Mouse (Mus musculus): ENCODE measurements around the gene Tbc1d2.
"Not testable (repeated sequence)": the region's sequence is repeated elsewhere in the genome, so short reads cannot be mapped to it uniquely, and the experiment has no call there.

Gene Tbc1d2

GRCm38 (mm10) chr4:46642924-46643675, 6.9 kb downstream of the Tbc1d2 start:
- DNase-seq (ENCODE audit: low spot score): peak; percentile 26

DNA sequence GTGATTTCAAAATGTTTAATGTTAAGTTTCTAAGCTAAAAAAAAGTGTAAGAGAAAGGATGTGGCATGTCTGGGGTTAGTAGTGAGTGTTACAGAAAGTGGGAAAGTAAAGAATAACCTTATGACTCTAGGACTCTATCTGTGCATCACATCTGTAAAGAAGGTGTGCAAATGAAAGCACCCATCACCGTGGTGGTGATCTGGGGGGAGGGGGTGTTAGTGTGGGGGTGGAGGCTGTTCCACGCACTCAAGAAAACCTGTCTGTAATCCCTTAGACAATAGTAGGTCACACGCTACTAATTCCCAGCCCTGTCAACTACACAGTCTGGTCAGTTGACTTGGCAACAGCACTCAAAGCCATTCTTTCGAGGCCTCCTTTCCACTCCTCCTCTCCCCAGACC, 8.7 kb downstream of the Tbc1d2 start:
- DNase-seq (ENCODE audit: low spot score): no peak

GRCm38 (mm10) chr4:46639866-46640265, 10.1 kb downstream of the Tbc1d2 start:
- DNase-seq (ENCODE audit: low spot score): peak; percentile 32

GRCm38 (mm10) chr4:46637250-46637649, 12.8 kb downstream of the Tbc1d2 start:
- not testable (repeated sequence) for DNase-seq (ENCODE audit: low spot score)

DNA sequence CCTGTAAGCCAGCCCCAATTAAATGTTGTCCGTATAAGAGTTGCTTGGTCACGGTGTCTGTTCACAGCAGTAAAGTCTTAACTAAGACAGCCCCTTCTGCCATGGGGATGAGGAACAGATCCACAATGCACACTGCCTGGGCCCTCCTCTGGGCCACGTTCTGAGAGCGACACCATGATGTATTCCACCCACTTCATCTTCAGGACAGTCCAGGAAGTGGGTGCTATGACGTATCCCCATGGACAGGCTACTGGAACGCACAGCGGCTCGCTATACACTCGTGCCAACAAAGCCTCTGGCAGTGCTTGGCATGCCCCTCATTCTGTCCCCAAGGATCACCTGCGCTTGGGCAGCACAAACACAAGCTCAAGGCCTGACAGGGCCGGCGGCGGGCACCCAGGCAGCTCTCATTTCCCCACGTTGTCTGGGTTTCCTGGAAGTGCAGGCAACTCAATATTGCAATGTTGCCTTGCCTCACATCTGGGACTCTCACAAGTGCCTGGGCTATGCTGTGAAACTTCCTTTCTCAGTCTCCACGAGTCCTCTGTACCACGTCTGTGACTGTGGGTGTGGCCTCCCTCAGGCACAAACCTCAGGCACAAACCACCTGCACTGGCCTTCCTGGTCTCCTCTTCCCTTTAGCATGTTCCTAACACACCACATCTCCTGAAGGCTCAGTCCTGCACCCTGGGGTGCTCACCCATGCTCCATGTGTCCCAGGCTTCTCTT, 14.1 kb downstream of the Tbc1d2 start:
- no peak for DNase-seq (ENCODE audit: low spot score)

GRCm38 (mm10) chr4:46634881-46635280, 15.1 kb downstream of the Tbc1d2 start:
- DNase-seq (ENCODE audit: low spot score): no peak

DNA sequence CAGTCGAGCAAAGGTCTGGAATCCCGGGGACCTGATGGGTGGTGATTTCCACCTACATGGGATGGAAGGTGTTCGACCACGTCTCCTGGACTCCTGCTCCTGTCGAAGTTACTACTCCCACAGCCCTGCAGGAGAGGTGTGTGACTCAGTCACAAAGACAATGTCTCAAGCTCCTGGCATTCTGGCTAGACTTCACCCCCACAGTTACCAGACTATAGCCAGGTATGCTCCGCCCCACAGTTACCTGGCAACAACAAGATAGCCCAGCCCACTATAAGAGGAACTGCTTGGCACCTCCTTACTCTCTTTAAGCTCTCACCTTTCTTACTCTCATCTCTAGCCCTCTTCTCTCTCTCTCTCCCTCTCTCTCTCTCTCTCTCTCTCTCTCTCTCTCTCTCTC, 16.4 kb downstream of the Tbc1d2 start:
- DNase-seq (ENCODE audit: low spot score): not testable (repeated sequence)

DNA sequence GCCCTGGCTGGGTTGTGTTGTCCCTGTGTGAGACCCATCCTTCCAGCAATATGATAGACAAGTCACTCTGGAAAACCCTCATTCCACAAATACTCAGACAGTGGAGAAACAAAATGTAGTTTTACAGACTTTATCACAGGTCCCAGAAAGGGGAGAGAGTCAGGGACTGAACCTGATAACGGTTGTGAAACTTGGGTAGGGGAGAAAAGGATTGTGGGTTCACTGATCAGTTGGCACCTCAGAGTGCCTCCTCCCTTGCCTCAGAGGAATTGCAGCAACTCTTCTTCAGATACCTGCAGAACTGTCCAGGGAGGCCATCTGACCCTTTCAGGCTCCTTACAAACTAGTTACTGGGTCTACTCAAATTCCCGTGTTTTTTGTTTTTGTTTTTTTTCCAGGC, 17.5 kb downstream of the Tbc1d2 start:
- DNase-seq (ENCODE audit: low spot score): no peak

GRCm38 (mm10) chr4:46630390-46630789, 19.6 kb downstream of the Tbc1d2 start:
- peak; percentile 30 for DNase-seq (ENCODE audit: low spot score)

DNA sequence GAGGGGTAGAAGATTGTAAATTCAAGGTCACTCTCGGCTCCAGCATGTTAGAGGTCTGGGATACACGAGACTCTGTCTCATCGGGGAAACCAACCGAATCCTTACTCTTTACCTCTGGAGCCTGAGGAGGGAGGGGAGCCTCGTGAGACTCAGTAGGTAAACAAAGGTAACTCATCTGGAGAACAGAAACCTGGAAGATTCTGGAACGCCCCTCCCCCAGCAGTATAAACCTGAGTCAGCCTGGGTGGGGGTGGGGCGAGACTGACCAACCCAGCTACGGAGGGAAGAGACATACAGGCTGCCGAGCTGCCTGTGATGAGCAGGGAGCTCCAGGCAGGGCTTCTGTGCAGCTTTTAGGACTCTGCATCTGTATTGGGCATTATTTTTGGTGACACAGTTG, 21.1 kb downstream of the Tbc1d2 start:
- DNase-seq (ENCODE audit: low spot score): peak; percentile 80

- no peak for DNase-seq (ENCODE audit: low spot score)
Observed at GRCm38 (mm10) chr4:46628081-46628480, 21.9 kb downstream of the Tbc1d2 start.

DNA sequence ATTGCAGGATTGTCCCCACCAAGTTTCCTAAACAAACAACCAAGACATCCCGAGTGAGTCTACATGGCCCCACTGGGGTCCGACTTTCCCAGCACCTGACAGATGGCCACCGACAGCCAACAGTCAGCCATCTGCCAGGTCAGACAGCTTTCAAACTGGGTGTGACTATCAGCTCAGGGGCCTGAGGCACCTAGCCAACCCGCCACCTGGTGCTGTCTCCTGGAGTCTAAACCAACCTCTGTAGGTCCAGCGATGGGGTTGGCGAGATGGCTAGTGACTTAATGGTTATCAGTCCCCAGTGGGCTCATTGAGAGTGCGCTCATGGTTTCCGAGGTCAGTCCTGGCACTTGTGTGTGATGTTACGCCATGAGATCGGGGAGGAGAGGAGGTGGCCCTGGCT, 24.9 kb downstream of the Tbc1d2 start:
- no peak for DNase-seq (ENCODE audit: low spot score)

- DNase-seq (ENCODE audit: low spot score): no peak
Observed at GRCm38 (mm10) chr4:46623007-46623406, 27.0 kb downstream of the Tbc1d2 start.

DNA sequence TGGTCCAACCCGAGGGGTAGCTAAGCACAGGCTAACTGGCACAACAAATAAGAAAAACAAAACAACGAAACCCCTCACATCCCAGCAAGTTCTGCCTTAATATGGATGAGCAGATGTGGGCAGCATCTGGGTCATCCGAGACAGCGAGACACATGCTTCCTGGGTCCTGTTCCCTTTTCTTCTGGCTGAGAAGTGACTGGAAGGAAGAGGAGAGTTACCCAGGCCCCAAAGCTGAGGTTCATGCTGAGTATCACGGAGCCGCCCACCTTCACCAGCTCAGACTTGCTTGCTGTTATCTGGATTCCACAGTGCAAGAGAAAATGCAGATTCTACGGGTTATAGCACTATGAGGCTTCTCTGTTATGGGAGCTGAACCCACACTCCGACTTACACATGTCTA, 29.1 kb downstream of the Tbc1d2 start:
- no peak for DNase-seq (ENCODE audit: low spot score)

DNA sequence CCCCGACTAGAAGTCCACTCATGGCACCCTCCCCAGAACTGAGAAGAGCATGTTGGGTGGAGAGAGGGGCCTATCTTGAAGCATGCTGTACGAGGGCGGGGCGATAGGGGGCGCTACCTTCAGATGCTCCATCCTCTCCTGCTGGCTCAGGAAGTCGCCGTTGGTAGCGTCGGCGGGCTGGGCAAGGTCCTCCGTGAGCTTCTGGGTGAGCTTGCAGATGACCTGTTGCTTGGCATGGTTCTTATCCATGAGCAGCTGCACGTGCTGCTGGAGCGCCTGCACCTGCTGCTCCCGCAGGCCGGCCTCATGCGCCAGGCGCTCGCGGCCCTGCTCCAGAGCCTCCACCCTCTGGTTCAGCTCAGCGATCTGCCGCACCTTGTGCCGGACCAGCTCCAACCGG, 29.7 kb downstream of the Tbc1d2 start:
- DNase-seq (ENCODE audit: low spot score): no peak

GRCm38 (mm10) chr4:46618196-46618817, 31.7 kb downstream of the Tbc1d2 start:
- no peak for DNase-seq (ENCODE audit: low spot score)

GRCm38 (mm10) chr4:46617408-46617807, 32.6 kb downstream of the Tbc1d2 start:
- no peak for DNase-seq (ENCODE audit: low spot score)

DNA sequence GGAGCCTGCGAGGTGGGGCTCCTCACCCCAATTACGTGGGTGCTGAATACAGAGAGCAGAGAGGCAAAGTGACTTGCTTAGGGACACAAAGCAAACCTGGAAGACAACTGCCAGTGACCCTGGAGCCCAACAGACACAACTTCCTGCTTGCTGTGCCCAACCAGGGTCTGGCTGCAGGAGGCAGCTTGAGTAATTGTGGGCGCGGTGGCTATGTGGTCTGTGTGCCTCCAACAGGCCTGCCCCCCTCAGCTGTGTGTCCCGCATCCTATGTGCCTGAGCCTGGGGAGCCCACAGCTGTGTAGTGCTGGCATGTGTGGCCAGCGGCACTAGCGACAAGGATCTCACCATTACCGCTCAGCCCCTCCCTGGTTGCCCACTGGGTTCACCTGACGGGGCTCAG, 35.4 kb downstream of the Tbc1d2 start:
- no peak for DNase-seq (ENCODE audit: low spot score)

DNA sequence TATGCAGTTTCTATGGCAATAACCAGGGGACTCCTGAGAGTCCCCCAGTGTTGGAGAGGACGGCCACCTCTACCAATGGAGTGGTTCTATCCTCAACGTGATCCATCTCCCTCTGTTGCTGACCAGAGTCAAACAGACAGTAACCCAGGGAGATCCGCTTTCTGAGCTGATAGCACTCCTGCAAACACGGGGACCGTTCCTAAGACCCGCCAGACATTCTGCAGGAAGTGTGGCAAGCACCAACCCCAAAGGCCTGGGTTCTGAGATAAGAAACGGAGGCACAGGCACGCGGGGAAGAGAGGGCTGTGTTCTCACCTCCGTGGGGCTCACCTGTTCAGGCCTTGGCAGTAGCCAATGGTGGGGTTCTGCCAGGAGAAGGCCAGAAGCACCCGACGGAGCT, 36.4 kb downstream of the Tbc1d2 start:
- no peak for DNase-seq (ENCODE audit: low spot score)

GRCm38 (mm10) chr4:46611181-46611580, 38.8 kb downstream of the Tbc1d2 start:
- DNase-seq (ENCODE audit: low spot score): peak; percentile 73

GRCm38 (mm10) chr4:46607601-46608000, 42.4 kb downstream of the Tbc1d2 start:
- no peak for DNase-seq (ENCODE audit: low spot score)

DNA sequence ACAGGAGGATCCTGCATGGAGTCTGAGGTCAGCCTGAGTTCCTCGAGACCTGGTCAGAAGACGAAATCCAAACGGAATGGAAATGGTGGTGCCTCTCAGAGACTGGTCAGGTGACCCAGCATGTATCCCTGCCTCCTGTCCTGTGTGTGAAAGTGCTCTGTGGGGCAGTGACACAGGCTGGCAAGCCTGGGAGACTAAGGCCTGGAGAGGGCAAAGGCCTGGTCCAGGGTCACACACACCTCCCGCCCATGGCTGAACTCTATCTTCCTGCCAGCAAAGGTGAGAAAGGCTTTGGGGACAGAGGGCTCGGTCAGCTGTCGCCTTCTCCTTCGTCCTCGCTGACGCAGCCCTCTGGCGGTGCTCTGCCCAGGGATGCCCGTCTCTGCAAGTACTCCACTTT, 44.6 kb downstream of the Tbc1d2 start:
- no peak for DNase-seq (ENCODE audit: low spot score)

DNA sequence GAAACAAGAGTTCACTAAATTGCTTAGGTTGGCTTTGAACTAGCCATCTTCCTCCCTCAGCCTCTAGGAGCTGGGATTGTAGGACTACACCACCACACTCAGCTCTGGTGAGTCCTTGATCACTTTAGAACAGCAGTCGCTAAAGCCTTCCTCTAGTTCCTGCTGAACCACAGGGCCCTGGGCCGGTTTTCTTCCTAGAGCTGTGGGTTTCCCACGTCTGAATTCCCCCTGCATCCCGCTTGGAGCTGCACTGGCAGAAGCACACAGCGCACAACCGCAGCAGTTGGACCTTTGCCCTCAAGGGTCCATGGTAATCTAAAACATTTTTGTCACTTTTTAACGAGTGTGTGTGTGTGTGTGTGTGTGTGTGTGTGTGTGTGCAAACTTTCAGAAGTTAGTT, 47.3 kb downstream of the Tbc1d2 start:
- DNase-seq (ENCODE audit: low spot score): no peak
